Mouse (Mus musculus) C2C12 (cell line): ENCODE measurements around the gene Arhgap42.

ENCODE experiments used
- CEBPB ChIP-seq: IDR thresholded peaks from one replicate; pipeline ENCODE4 v1.6.1; 2011; ENCODE audit warnings: low read depth, mild to moderate bottlenecking, control low read depth, moderate library complexity
- CTCF ChIP-seq: IDR thresholded peaks from one replicate; pipeline ENCODE4 v1.5.1; 2011; ENCODE audit not compliant: control insufficient read depth, insufficient read depth, insufficient read length
- FOSL1 ChIP-seq: IDR thresholded peaks from one replicate; pipeline ENCODE4 v1.8.0; 2011; ENCODE audit warnings: mild to moderate bottlenecking, low read length; ENCODE audit not compliant: poor library complexity, insufficient read depth, severe bottlenecking
- MAX ChIP-seq: IDR thresholded peaks from one replicate; pipeline ENCODE4 v1.6.1; 2011; ENCODE audit warnings: mild to moderate bottlenecking, control low read depth
- MYOD1 ChIP-seq: IDR thresholded peaks from one replicate; pipeline ENCODE4 v1.6.1; 2011; ENCODE audit warnings: low read depth; ENCODE audit not compliant: control insufficient read depth, insufficient read length

DNA sequence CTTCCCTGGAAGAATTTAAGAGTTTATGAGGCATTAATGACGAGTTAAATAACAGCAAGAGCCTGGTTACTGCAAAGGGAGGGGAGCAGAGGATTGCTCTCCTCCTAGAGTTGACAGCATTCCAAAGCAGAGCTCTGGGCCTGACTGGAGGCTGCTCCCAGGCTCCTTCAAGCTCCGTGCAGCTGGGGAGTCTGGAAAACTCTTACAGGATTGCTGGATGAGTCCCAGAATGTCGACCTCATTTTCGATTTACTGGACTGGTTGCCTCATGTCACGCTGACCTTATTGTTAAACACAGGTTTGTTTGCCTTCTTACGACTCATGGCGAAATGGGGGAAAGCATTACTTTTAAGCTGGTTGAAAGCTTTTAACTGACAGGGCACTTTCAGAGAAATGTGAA, 268.7 kb downstream of the Arhgap42 start:
- TF ChIP-seq CEBPB (no peak), CTCF (no peak), MYOD1 (no peak), MAX (no peak), FOSL1 (no peak)
